Mouse (Mus musculus): Measurements from ENCODE around the gene Rtl9. TPM values are rescaled to one million over a fixed set of nuclear protein-coding genes. Genes with fewer than 3 reads are reported as not detected.

The Rtl9 gene
- total and polyA plus RNA-seq, 3 experiments = 0.10 to 0.16 (median 0.12) TPM

Other genes starting within 250 kb of the Rtl9 start
- gene Ammecr1, start 132.9 kb upstream of the Rtl9 start, total RNA-seq (2021) = 1 to 10 TPM; 8.6 to 9.6 TPM
- gene Ammecr1, start 132.9 kb upstream of the Rtl9 start, polyA plus RNA-seq (2012; rRNA removed) = 2.0 and 2.1 TPM in 2 replicates

All from adrenal gland, adult 2 months (tissue).